Mouse (Mus musculus) testis, adult 2 months (tissue): Measurements from ENCODE around the gene Nrcam.

Experiments used
- CTCF ChIP-seq: fragments of 200-500 bp; IDR thresholded peaks from 2 replicates; pipeline ENCODE4 v1.5.1; 2012; ENCODE audit warnings: low read depth, mild to moderate bottlenecking, inconsistent platforms, low read length, moderate library complexity; ENCODE audit not compliant: control insufficient read depth, insufficient read depth, insufficient replicate concordance
- POLR2A ChIP-seq: fragments of 200-500 bp; IDR thresholded peaks from 2 replicates; pipeline ENCODE4 v1.6.1; 2012; ENCODE audit warnings: low read depth, mild to moderate bottlenecking, inconsistent platforms, low read length, moderate library complexity; ENCODE audit not compliant: control insufficient read depth

DNA sequence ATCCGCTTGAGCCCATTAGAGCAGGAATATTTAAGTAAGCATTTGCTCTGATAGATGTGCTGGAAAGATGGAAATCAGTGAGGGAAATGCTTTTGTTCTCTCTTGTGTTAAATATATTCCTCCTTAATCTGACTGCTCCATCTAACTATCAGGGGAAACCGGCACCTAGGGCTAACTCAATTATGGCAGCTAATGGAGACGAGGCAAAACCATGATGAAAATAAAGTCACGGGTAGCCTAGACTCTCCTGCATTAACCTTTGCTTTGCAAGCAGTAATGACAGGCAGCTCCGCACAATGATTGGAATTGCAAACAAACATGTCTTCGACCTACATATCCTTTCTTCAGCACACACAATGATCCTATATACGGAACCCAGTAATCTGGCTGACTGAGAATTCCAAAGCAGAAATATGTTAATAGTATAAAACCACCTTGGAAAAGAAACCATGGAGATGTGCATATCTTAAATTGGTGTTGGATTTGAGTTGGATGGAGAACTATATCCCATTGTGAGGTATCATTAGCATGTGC is 205.5 kb downstream of the Nrcam start:
- no peak for TF ChIP-seq CTCF
- no peak for TF ChIP-seq POLR2A
